Mouse (Mus musculus): ENCODE measurements around the gene Brinp1. TPM values are rescaled to one million over a fixed set of nuclear protein-coding genes. Genes with fewer than 3 reads are reported as not detected.

The Brinp1 gene
- polyA plus RNA-seq, 1 experiment from 2014 or later = 4.8 TPM

DNA sequence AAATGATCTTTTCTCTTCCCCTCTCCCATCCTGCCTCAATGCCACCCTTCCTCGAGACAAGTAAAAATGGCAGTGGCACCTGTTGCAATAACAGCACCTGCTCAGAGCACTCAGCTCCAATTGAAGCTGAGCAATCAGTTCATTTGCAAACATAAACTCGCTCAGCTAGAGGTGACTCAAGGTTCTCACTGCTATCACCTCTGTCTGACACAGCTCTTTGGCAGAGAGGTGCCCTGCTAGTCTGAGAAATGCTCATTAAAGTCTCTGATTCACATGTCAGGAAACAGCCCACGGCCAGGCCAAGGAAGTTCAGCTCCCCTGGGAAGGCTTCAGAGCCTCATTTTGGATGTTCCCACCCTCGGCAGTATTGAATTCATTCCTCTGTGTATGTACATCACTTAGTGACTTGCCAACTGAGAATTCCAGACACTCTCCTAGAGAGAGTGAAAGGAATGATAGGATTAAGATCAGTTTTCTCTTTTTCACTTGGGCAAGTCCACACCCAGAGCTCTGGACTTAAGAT, 165.7 kb downstream of the Brinp1 start:
- Histone ChIP-seq H3K27me3 (replicated peaks; ENCODE audit: control insufficient read depth, insufficient read depth, low read length) (no peaks in the 10 kb centered on the region), H3K36me3 (ENCODE audit: control insufficient read depth, insufficient read depth, low read length) (no peaks in the 10 kb centered on the region), H3K4me3 (ENCODE audit: low read depth, low read length) (no peak overlapping the region), H3K27ac (ENCODE audit: low read depth, low read length) (no peak overlapping the region), H3K9ac (ENCODE audit: low read depth, low read length) (no peak overlapping the region), H3K4me2 (no peak overlapping the region), H3K9me3 (ENCODE audit: control insufficient read depth, low read length) (no peaks in the 10 kb centered on the region), H3K4me1 (replicated peaks; ENCODE audit: control insufficient read depth, insufficient read depth, low read length) (no peaks in the 10 kb centered on the region)
- no peak for ATAC-seq (replicated peaks; ENCODE audit: low FRiP score)
- DNase-seq (ENCODE audit: low spot score) = no peak
- 63% methylated on average over 4 of the region's 4 CpGs for WGBS

DNA sequence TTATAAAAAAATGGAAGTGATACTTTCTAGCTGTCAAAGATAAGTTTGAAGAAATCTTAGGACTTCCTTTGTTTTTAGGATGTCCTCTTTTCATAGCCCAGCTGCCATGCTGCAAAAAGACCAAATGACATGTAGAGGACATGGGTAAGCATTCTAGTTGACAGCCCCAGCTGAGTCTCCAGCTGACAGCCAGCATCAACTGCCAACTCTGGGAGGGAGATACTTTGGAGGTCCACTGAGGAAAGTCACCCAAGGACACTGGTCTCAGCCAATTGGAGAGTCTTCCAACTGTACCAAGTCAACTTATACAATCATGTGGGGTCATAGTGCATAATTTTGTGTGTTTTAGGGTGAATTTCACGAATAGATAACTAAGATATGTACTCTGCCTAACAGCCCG, 166.6 kb downstream of the Brinp1 start:
- Histone ChIP-seq H3K4me3 (ENCODE audit: low read depth, low read length) (no peak overlapping the region), H3K4me2 (no peak overlapping the region), H3K27ac (ENCODE audit: low read depth, low read length) (no peak overlapping the region), H3K36me3 (ENCODE audit: control insufficient read depth, insufficient read depth, low read length) (no peaks in the 10 kb centered on the region), H3K9ac (ENCODE audit: low read depth, low read length) (no peak overlapping the region), H3K9me3 (ENCODE audit: control insufficient read depth, low read length) (no peaks in the 10 kb centered on the region), H3K4me1 (replicated peaks; ENCODE audit: control insufficient read depth, insufficient read depth, low read length) (no peaks in the 10 kb centered on the region), H3K27me3 (replicated peaks; ENCODE audit: control insufficient read depth, insufficient read depth, low read length) (no peaks in the 10 kb centered on the region)
- WGBS = 61% methylated on average over 2 of the region's 2 CpGs
- DNase-seq (ENCODE audit: low spot score) (no peak), ATAC-seq (replicated peaks; ENCODE audit: low FRiP score) (no peak)

DNA sequence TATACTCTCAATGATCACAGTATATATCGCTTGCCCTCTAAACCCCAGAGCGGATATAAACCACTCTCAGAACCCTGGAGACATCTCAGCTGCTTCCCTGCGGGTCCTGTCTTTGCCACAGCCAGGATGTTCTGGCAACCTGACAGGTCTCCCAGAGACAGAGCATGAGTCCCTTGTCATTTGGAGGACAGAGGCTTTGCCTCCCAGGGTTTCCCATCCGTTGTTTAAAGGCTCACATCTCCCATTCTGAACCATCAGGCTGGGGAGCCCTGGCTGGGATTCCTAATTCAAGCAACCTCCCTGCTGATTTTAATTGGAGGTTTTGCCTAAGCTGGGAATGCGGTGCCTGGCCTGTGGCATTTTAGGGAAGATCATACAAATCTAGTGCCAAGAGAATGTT, 185.9 kb downstream of the Brinp1 start:
- Histone ChIP-seq H3K9me3 (ENCODE audit: control insufficient read depth, low read length) (no peaks in the 10 kb centered on the region), H3K36me3 (ENCODE audit: control insufficient read depth, insufficient read depth, low read length) (no peaks in the 10 kb centered on the region), H3K27me3 (replicated peaks; ENCODE audit: control insufficient read depth, insufficient read depth, low read length) (no peaks in the 10 kb centered on the region), H3K4me1 (replicated peaks; ENCODE audit: control insufficient read depth, insufficient read depth, low read length) (no peaks in the 10 kb centered on the region), H3K4me2 (no peak overlapping the region), H3K4me3 (ENCODE audit: low read depth, low read length) (no peak overlapping the region), H3K27ac (ENCODE audit: low read depth, low read length) (no peak overlapping the region), H3K9ac (ENCODE audit: low read depth, low read length) (no peak overlapping the region)
- WGBS = 56% methylated on average over 5 of the region's 5 CpGs
- DNase-seq (ENCODE audit: low spot score) (no peak), ATAC-seq (replicated peaks; ENCODE audit: low FRiP score) (no peak)

DNA sequence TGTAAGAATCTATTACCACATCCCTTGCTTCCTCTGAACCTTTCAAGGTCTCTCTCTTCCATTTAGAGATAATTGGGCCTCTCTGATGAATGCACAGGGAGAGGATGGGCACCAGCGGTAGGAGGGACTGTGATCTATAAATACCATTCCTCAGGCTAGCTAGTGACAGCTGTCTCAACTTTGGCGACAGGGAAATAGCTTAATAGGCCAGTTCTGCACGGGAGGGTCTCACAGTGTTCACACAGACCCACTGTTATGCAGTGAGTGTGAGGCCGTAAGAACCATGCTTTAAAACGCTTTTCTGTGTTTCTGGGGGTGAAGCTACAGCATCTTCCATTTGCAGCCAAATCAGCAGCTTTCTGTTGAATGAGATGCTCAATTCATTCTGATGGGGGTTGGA, 186.8 kb downstream of the Brinp1 start:
- DNase-seq (ENCODE audit: low spot score) = no peak
- H3K27me3 ChIP-seq (replicated peaks; ENCODE audit: control insufficient read depth, insufficient read depth, low read length) = no peaks in the 10 kb centered on the region
- no peaks in the 10 kb centered on the region for H3K9me3 ChIP-seq (ENCODE audit: control insufficient read depth, low read length)
- H3K4me2 ChIP-seq = no peak overlapping the region
- no peak for ATAC-seq (replicated peaks; ENCODE audit: low FRiP score)
- WGBS = 70% methylated on average over 5 of the region's 5 CpGs
- no peaks in the 10 kb centered on the region for H3K4me1 ChIP-seq (replicated peaks; ENCODE audit: control insufficient read depth, insufficient read depth, low read length)
- no peaks in the 10 kb centered on the region for H3K36me3 ChIP-seq (ENCODE audit: control insufficient read depth, insufficient read depth, low read length)
- no peak overlapping the region for H3K4me3 ChIP-seq (ENCODE audit: low read depth, low read length)
- H3K9ac ChIP-seq (ENCODE audit: low read depth, low read length) = no peak overlapping the region
- H3K27ac ChIP-seq (ENCODE audit: low read depth, low read length) = no peak overlapping the region

DNA sequence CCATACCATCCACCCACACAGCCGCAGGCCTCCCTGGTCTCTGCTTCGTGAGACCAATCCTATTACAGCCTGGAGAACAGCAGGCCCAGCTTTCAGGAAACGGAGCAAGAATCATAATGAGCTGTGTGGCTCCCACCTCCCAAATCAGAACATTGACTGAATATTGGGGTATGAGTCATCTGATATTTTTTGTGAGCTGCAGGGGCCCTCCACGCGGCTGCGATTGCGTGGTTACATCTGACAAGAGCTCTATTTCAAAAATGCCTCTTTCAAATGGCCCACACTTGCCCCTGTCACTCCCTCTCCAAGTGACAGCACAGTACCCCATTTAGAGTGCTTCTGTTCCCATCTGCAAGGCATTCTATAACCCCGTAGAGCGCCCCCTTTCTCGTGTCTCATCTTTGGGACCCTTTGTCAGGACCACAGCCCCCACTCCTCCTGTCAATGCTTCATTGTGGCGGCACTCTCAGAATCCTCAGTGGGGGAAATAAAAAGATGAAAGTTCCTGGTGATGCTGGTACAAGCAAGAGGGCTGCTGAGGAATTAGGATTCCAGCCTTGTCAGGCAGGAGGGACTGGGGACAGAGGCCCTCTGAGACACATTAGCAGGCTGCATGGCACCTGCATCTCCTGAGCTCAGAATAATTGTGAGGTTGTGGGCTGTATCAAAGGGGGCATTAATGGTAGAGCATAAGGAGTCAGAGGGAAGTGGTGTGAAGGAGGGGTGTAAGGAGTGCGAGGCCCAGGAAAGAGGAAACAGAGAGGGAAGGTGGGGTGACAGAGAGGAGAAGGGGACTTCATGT, 188.2 kb downstream of the Brinp1 start:
- ATAC-seq (replicated peaks; ENCODE audit: low FRiP score) (no peak), DNase-seq (ENCODE audit: low spot score) (no peak)
- Histone ChIP-seq H3K4me2 (no peak overlapping the region), H3K27me3 (replicated peaks; ENCODE audit: control insufficient read depth, insufficient read depth, low read length) (no peaks in the 10 kb centered on the region), H3K9ac (ENCODE audit: low read depth, low read length) (no peak overlapping the region), H3K36me3 (ENCODE audit: control insufficient read depth, insufficient read depth, low read length) (no peaks in the 10 kb centered on the region), H3K27ac (ENCODE audit: low read depth, low read length) (no peak overlapping the region), H3K4me3 (ENCODE audit: low read depth, low read length) (no peak overlapping the region), H3K4me1 (replicated peaks; ENCODE audit: control insufficient read depth, insufficient read depth, low read length) (no peaks in the 10 kb centered on the region), H3K9me3 (ENCODE audit: control insufficient read depth, low read length) (no peaks in the 10 kb centered on the region)
- 80% methylated on average over 12 of the region's 12 CpGs for WGBS

DNA sequence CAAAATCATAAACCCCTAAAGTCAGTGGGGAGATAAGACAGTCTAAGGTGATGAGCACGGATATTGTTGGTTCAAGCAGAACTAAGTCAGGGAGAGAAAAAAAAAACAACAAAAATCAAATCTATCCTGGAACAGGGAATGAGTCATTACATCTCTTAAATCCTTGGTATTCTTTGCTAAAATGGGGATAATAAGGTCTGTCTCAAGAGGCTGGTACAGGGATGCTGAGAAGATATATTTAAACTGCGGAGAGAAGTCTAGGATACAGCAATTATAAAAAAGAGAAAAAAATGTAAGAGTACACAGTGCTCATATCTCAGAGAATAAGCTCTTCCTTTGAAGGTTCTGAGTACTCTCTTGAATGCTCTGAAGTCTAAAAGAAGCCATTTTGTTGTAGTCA, 189.3 kb downstream of the Brinp1 start:
- ATAC-seq (replicated peaks; ENCODE audit: low FRiP score) (no peak), DNase-seq (ENCODE audit: low spot score) (no peak)
- no peaks in the 10 kb centered on the region for H3K27me3 ChIP-seq (replicated peaks; ENCODE audit: control insufficient read depth, insufficient read depth, low read length)
- no peak overlapping the region for H3K9ac ChIP-seq (ENCODE audit: low read depth, low read length)
- WGBS = 84% methylated on average over 2 of the region's 2 CpGs
- no peak overlapping the region for H3K4me2 ChIP-seq
- no peaks in the 10 kb centered on the region for H3K4me1 ChIP-seq (replicated peaks; ENCODE audit: control insufficient read depth, insufficient read depth, low read length)
- no peaks in the 10 kb centered on the region for H3K9me3 ChIP-seq (ENCODE audit: control insufficient read depth, low read length)
- no peak overlapping the region for H3K27ac ChIP-seq (ENCODE audit: low read depth, low read length)
- no peak overlapping the region for H3K4me3 ChIP-seq (ENCODE audit: low read depth, low read length)
- H3K36me3 ChIP-seq (ENCODE audit: control insufficient read depth, insufficient read depth, low read length) = no peaks in the 10 kb centered on the region

DNA sequence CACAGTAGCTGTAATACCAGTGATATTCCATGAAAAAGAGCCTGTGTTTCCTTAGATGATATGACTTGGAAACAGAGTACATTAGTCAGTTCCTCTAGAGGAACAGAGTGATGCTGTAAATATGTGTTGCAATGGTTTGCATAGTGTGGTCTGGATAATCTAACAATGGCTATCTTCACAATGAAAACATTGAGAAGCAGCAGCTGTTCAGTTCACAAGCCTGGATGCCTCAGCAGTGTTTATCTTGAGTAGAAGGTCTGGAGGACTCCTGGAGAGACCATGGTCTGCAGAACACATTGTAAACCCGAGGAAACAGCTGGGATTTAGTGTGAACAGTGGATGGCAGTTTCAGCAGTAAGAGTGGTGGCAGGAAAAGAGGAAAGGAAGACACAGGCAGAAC, 233.2 kb downstream of the Brinp1 start:
- 21% methylated on average over 1 of the region's 1 CpGs for WGBS
- DNase-seq (ENCODE audit: low spot score) (no peak), ATAC-seq (replicated peaks; ENCODE audit: low FRiP score) (no peak)

More for the DNA sequence above, 233.2 kb downstream of the Brinp1 start:
- Histone ChIP-seq H3K4me1 (replicated peaks; ENCODE audit: control insufficient read depth, insufficient read depth, low read length) (no peaks in the 10 kb centered on the region), H3K9me3 (ENCODE audit: control insufficient read depth, low read length) (no peaks in the 10 kb centered on the region), H3K36me3 (ENCODE audit: control insufficient read depth, insufficient read depth, low read length) (no peaks in the 10 kb centered on the region), H3K9ac (ENCODE audit: low read depth, low read length) (no peak overlapping the region), H3K27me3 (replicated peaks; ENCODE audit: control insufficient read depth, insufficient read depth, low read length) (no peaks in the 10 kb centered on the region), H3K4me3 (ENCODE audit: low read depth, low read length) (no peak overlapping the region), H3K4me2 (no peak overlapping the region), H3K27ac (ENCODE audit: low read depth, low read length) (no peak overlapping the region)

Data from liver, embryonic 11.5 days (tissue).